Mouse (Mus musculus): ENCODE measurements around the gene Peg10. TPM values are rescaled to one million over a fixed set of nuclear protein-coding genes. Genes with fewer than 3 reads are reported as not detected.
"Not testable (repeated sequence)": the region's sequence is repeated elsewhere in the genome, so short reads cannot be mapped to it uniquely, and the experiment has no call there.

Peg10 gene
- total RNA-seq, 2 experiments from 2014 or later, result 9.1 to 10.3 TPM

- peak; percentile 97 for DNase-seq
These were observed 2.0 kb downstream of the Peg10 start for GRCm38 (mm10) chr6:4749091-4749490.

GRCm38 (mm10) chr6:4751355-4751754 is 4.2 kb downstream of the Peg10 start:
- DNase-seq, result no peak

- no peak for DNase-seq
These were observed 7.2 kb downstream of the Peg10 start for GRCm38 (mm10) chr6:4754286-4754685.

- DNase-seq, result no peak
These were observed 7.8 kb downstream of the Peg10 start for GRCm38 (mm10) chr6:4754886-4755285.

- DNase-seq, result not testable (repeated sequence)
These were observed 14.5 kb downstream of the Peg10 start for GRCm38 (mm10) chr6:4761415-4762142.

- no peak for DNase-seq
These were observed 15.1 kb downstream of the Peg10 start for GRCm38 (mm10) chr6:4762252-4762651.

GRCm38 (mm10) chr6:4796281-4796680 is 49.2 kb downstream of the Peg10 start:
- no peak for DNase-seq

GRCm38 (mm10) chr6:4797317-4797716 is 50.2 kb downstream of the Peg10 start:
- DNase-seq, result not testable (repeated sequence)

GRCm38 (mm10) chr6:4798382-4798781 is 51.3 kb downstream of the Peg10 start:
- no peak for DNase-seq

GRCm38 (mm10) chr6:4799359-4799758 is 52.3 kb downstream of the Peg10 start:
- no peak for DNase-seq

GRCm38 (mm10) chr6:4806981-4807380 is 59.9 kb downstream of the Peg10 start:
- DNase-seq, result no peak

Other genes with a start within 250 kb of the Peg10 start
- 100 to 1,000 TPM; 597 to 657 TPM for gene Col1a2, start 242.5 kb upstream of the Peg10 start, total RNA-seq (2021)
- 10 to 100 TPM; 34.5 to 34.6 TPM for gene Casd1, start 146.5 kb upstream of the Peg10 start, total RNA-seq (2021)
- gene Sgce, start 99 bp upstream of the Peg10 start, total RNA-seq (2021), result 10 to 100 TPM; 45.5 to 48.0 TPM
- 10 to 100 TPM; 26.9 to 30.9 TPM for gene Ppp1r9a, start 155.6 kb downstream of the Peg10 start, total RNA-seq (2021)

All from heart, postnatal 4 days (tissue).